Mouse (Mus musculus) heart, embryonic 16.5 days (tissue): ENCODE data around the gene Selenop. TPM values are rescaled to one million over a fixed set of nuclear protein-coding genes. Genes with fewer than 3 reads are reported as not detected.

Experiments used
- ATAC-seq: fragments of 200-750 bp; cut with Nextera tagmentation; replicated peaks from 2 replicates; pipeline ENCODE4 v1.8.0; 2017; ENCODE audit warnings: moderate number of reproducible peaks; ENCODE audit not compliant: insufficient read depth, low FRiP score; ENCODE audit errors: extremely low read depth
- H3K27ac ChIP-seq: fragments of 300-500 bp; sonication (generic); 2 replicates; pipeline ENCODE4 v1.5.1; 2014; ENCODE audit warnings: mild to moderate bottlenecking, low read length, control low read depth, moderate library complexity
- H3K27me3 ChIP-seq: fragments of 300-500 bp; sonication (generic); 2 replicates; pipeline ENCODE4 v1.6.1; 2014; ENCODE audit warnings: low read length, mixed read lengths; ENCODE audit not compliant: control insufficient read depth, insufficient read depth
- H3K36me3 ChIP-seq: fragments of 300-500 bp; sonication (generic); 2 replicates; pipeline ENCODE4 v1.6.1; 2014; ENCODE audit not compliant: control insufficient read depth, insufficient read depth
- H3K4me1 ChIP-seq: fragments of 300-500 bp; sonication (generic); 2 replicates; pipeline ENCODE4 v1.6.1; 2014; ENCODE audit warnings: low read length, mixed read lengths; ENCODE audit not compliant: control insufficient read depth, insufficient read depth
- H3K4me2 ChIP-seq: fragments of 300-500 bp; sonication (generic); 2 replicates; pipeline ENCODE4 v1.6.1; 2014; ENCODE audit warnings: low read depth, mild to moderate bottlenecking, control low read depth, low read length
- H3K4me3 ChIP-seq: fragments of 300-500 bp; sonication (generic); 2 replicates; pipeline ENCODE4 v1.5.1; 2014; ENCODE audit warnings: mild to moderate bottlenecking, control low read depth, low read length
- H3K9ac ChIP-seq: fragments of 300-500 bp; sonication (generic); 2 replicates; pipeline ENCODE4 v1.6.1; 2014; ENCODE audit warnings: low read length, control low read depth
- H3K9me3 ChIP-seq: fragments of 300-500 bp; sonication (generic); replicated peaks from 2 replicates; pipeline ENCODE4 v1.6.1; 2016; ENCODE audit warnings: low read length; ENCODE audit not compliant: control insufficient read depth
- WGBS: fragments of 180-500 bp; shearing (Covaris S2); extraction: QIAGEN DNeasy Blood & Tissue Kit; methylation state at CpG from one replicate; pipeline ENCODE4 v1.1.7; 2014; 5-methylcytosine and 5-hydroxymethylcytosine counted together
- polyA plus RNA-seq: library from polyadenylated mRNA; unstranded; fragments of >200 nt; fragmentation: Nextera tagmentation; extraction: Ambion mirVana; gene quantifications from 2 replicates; pipeline ENCODE4 v1.2.1, GENCODE M21; 2015

Gene Selenop
- polyA plus RNA-seq, 1 experiment from 2014 or later = 184 TPM

DNA sequence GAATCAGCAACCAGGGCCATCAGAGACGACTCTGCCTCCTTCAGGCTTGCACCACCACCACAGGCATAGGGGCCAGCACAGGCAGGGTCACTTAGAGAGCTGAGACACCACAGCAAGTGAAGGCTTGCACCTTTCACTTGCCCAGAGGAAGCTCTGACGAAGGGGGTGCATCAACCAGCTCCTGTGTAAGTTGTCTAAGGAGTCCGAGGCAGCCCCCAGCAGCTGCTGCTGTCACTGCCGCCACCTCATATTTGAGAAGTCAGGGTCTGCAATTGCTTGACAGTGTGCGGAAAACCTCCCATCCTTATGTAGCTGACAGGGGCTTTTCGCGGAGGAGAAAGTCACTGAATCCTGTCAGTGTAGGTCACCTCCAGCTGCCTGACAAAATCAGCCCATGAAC is 10.9 kb downstream of the Selenop start:
- ATAC-seq = no peak
- H3K36me3 ChIP-seq = peaks cover 27% of the 10 kb centered on the region

GRCm38 (mm10) chr15:3281216-3281615 is 12.9 kb downstream of the Selenop start:
- Histone ChIP-seq H3K27ac (no peak overlapping the region), H3K9me3 (no peaks in the 10 kb centered on the region), H3K36me3 (peaks cover 21% of the 10 kb centered on the region), H3K4me2 (no peak overlapping the region), H3K27me3 (no peaks in the 10 kb centered on the region), H3K4me1 (no peaks in the 10 kb centered on the region), H3K9ac (no peak overlapping the region), H3K4me3 (no peak overlapping the region)
- ATAC-seq = no peak

More for the DNA sequence above, 10.9 kb downstream of the Selenop start:
- no peak overlapping the region for H3K9ac ChIP-seq
- H3K4me3 ChIP-seq = no peak overlapping the region
- WGBS = 76% methylated on average over 7 of the region's 7 CpGs
- H3K27me3 ChIP-seq = no peaks in the 10 kb centered on the region
- H3K4me1 ChIP-seq = no peaks in the 10 kb centered on the region
- H3K4me2 ChIP-seq = no peak overlapping the region
- no peak overlapping the region for H3K27ac ChIP-seq
- no peaks in the 10 kb centered on the region for H3K9me3 ChIP-seq

DNA sequence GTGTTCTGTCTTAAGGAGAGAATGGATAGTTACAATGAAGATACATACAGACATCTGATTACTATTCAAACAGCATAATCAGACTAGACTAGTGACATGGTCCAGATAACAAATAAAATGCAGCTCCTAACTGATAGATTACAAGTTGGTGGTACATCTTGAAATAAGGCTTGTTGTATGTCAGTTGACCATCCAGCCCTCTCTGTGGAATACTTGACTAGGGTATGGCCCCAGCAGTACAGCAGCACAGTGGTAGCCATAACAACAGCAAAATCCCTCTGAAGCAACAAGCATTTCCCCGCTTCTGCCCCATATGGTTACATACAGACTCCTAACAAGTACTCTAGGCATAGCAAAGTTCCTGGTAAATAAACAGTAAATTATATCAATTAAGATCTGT is 13.4 kb downstream of the Selenop start:
- no peak overlapping the region for H3K27ac ChIP-seq
- no peaks in the 10 kb centered on the region for H3K9me3 ChIP-seq
- H3K4me3 ChIP-seq = no peak overlapping the region
- no peak overlapping the region for H3K4me2 ChIP-seq
- no peak overlapping the region for H3K9ac ChIP-seq
- H3K36me3 ChIP-seq = peaks cover 19% of the 10 kb centered on the region
- no peak for ATAC-seq
- no peaks in the 10 kb centered on the region for H3K4me1 ChIP-seq
- no peaks in the 10 kb centered on the region for H3K27me3 ChIP-seq
- 91% methylated on average over 1 of the region's 1 CpGs for WGBS

GRCm38 (mm10) chr15:3286032-3286431 is 17.7 kb downstream of the Selenop start:
- no peaks in the 10 kb centered on the region for H3K9me3 ChIP-seq

DNA sequence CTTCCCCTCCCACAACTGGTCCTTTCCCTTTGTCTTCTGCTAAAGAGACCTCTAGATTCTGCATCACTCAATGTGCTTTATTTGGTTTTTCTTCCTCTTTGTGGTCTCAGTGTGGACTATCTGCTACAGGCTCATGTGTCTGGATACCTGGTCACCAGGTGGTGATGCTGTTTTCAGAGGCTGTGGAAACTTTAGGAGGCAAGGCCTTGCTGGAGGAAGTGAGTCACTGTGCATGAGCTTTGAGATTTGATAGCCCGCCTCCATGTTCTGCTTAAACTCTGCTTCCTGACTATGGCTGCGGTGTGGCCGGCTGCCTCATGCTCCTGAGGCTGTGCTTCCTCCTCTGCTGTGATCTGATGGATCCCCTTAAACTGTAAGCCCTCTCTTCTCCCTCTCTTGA is 22.1 kb downstream of the Selenop start:
- H3K4me1 ChIP-seq = no peaks in the 10 kb centered on the region
- ATAC-seq = no peak
- 87% methylated on average over 3 of the region's 3 CpGs for WGBS
- no peak overlapping the region for H3K4me2 ChIP-seq
- H3K27ac ChIP-seq = no peak overlapping the region
- no peaks in the 10 kb centered on the region for H3K27me3 ChIP-seq
- no peak overlapping the region for H3K4me3 ChIP-seq
- H3K9ac ChIP-seq = no peak overlapping the region
- 0 out of 2 replicates have a peak, but pooled peaks cover 2% of the 10 kb centered on the region for H3K36me3 ChIP-seq
- H3K9me3 ChIP-seq = no peaks in the 10 kb centered on the region

More at GRCm38 (mm10) chr15:3286032-3286431, 17.7 kb downstream of the Selenop start:
- no peak overlapping the region for H3K4me2 ChIP-seq
- no peak overlapping the region for H3K4me3 ChIP-seq
- H3K9ac ChIP-seq = no peak overlapping the region
- no peak overlapping the region for H3K27ac ChIP-seq
- H3K4me1 ChIP-seq = no peaks in the 10 kb centered on the region
- H3K27me3 ChIP-seq = no peaks in the 10 kb centered on the region
- H3K36me3 ChIP-seq = 0 out of 2 replicates have a peak, but pooled peaks cover 3% of the 10 kb centered on the region
- no peak for ATAC-seq

- Histone ChIP-seq H3K27me3 (no peaks in the 10 kb centered on the region), H3K9me3 (no peaks in the 10 kb centered on the region), H3K4me2 (no peak overlapping the region), H3K36me3 (0 out of 2 replicates have a peak, but pooled peaks cover 2% of the 10 kb centered on the region), H3K4me3 (no peak overlapping the region), H3K27ac (no peak overlapping the region), H3K4me1 (no peaks in the 10 kb centered on the region), H3K9ac (no peak overlapping the region)
- ATAC-seq = no peak
- 32% methylated on average over 1 of the region's 1 CpGs for WGBS
Measured at GRCm38 (mm10) chr15:3293477-3293876, 25.1 kb downstream of the Selenop start.

DNA sequence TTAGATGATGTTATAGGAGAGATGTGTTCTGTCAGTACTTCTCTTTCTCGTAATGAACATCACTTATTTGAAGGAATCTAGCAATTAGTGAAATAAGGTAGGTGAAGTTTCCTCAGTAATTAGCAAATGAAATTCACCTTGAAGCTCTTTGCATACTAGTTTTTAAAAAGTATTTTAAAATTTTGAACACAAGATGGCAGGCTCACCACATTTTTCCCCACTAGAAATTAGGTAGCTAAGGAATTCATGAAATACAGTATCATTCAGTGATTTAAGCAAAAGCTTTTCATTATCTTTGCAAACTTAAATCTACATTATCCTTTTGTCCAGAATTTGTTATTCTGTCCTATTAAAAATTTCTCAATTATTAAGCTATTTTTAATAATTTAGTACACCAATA is 27.6 kb downstream of the Selenop start:
- H3K9me3 ChIP-seq = no peaks in the 10 kb centered on the region
- no peak overlapping the region for H3K4me3 ChIP-seq
- no peak overlapping the region for H3K27ac ChIP-seq
- H3K4me1 ChIP-seq = no peaks in the 10 kb centered on the region
- H3K36me3 ChIP-seq = 0 out of 2 replicates have a peak, but pooled peaks cover 2% of the 10 kb centered on the region
- WGBS = 76% methylated on average over 1 of the region's 1 CpGs
- ATAC-seq = no peak
- no peak overlapping the region for H3K9ac ChIP-seq
- H3K27me3 ChIP-seq = no peaks in the 10 kb centered on the region
- H3K4me2 ChIP-seq = no peak overlapping the region

DNA sequence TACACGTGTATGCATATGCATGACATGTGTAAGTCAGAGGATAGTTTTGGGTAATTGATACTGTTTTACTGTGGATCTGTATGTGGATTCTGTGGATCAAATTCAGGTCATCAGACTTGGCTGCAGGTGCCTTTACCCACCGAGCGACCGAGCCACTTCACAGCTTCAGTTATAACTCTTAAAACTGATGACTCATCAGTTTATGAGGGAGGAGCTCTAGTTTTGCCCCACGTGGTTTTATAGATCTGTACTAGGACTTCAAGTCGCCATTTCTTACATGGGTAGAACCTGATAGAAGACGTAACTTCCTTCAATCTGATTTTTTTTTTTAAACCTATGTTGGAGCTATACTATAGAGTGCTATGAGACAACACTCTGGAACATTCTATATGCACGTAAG is 29.3 kb downstream of the Selenop start:
- no peaks in the 10 kb centered on the region for H3K9me3 ChIP-seq
- no peaks in the 10 kb centered on the region for H3K36me3 ChIP-seq
- no peak for ATAC-seq
- no peaks in the 10 kb centered on the region for H3K4me1 ChIP-seq
- H3K27ac ChIP-seq = no peak overlapping the region
- H3K27me3 ChIP-seq = no peaks in the 10 kb centered on the region
- H3K4me3 ChIP-seq = no peak overlapping the region
- H3K4me2 ChIP-seq = no peak overlapping the region
- H3K9ac ChIP-seq = no peak overlapping the region
- 68% methylated on average over 8 of the region's 8 CpGs for WGBS

DNA sequence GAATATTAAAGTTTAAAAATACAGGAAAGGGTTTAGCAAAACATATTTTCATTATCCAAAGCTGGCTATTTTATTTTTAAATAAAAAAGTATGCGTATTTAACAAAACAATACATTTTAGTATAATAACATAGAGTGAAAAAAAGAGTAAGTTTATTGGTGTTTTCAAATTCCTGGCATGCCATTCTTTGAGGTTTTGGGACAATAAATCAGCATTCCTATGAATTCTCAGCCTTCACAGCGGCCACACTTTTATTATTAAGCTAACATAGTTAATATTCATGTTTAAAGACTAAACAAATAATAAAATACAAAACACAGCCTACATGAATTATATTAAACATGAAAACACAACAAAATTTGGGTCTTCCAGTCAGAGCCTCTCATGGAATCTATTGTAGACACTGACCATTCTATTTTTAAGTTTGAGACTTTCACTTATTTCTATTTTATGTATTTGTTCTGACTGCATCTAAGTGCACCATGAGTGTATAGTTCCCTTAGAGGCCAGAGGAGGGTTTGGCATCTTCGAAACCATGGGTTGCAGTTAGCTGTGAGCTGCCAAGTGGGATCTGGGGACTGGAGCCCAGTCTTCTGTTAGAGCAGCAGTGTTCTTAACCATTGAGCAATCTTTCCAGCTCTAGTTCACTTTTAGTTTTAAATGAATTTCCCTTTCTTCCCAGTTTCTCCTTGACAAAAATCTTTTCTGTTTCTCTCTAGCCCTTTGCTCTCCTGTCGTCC is 32.2 kb downstream of the Selenop start:
- no peaks in the 10 kb centered on the region for H3K27me3 ChIP-seq
- WGBS = 75% methylated on average over 4 of the region's 4 CpGs
- H3K4me1 ChIP-seq = no peaks in the 10 kb centered on the region
- no peak overlapping the region for H3K27ac ChIP-seq
- H3K9ac ChIP-seq = no peak overlapping the region
- H3K36me3 ChIP-seq = no peaks in the 10 kb centered on the region
- H3K4me3 ChIP-seq = no peak overlapping the region
- ATAC-seq = no peak
- no peaks in the 10 kb centered on the region for H3K9me3 ChIP-seq
- H3K4me2 ChIP-seq = no peak overlapping the region
